Mouse (Mus musculus) liver, embryonic 11.5 days (tissue): Measurements from ENCODE around the gene Pin4. TPM values are rescaled to one million over a fixed set of nuclear protein-coding genes. Genes with fewer than 3 reads are reported as not detected.
"Not testable (repeated sequence)": the region's sequence is repeated elsewhere in the genome, so short reads cannot be mapped to it uniquely, and the experiment has no call there.

ENCODE experiments used
- ATAC-seq: fragments of 200-750 bp; cut with Nextera tagmentation; replicated peaks from 2 replicates; pipeline ENCODE4 v1.8.0; 2017; ENCODE audit warnings: moderate number of reproducible peaks, mild to moderate bottlenecking, moderate TSS enrichment, moderate library complexity; ENCODE audit not compliant: low FRiP score
- DNase-seq: peaks from one replicate; pipeline ENCODE4 v3.0.0-alpha.2; 2017; ENCODE audit warnings: low spot score
- H3K27ac ChIP-seq: fragments of 300-500 bp; sonication (generic); 2 replicates; pipeline ENCODE4 v1.5.1; 2014; ENCODE audit warnings: mild to moderate bottlenecking, low read depth, low read length, control low read depth
- H3K27me3 ChIP-seq: fragments of 300-500 bp; sonication (generic); replicated peaks from 2 replicates; pipeline ENCODE4 v1.6.1; 2014; ENCODE audit warnings: low read length, mixed read lengths; ENCODE audit not compliant: control insufficient read depth, insufficient read depth
- H3K36me3 ChIP-seq: fragments of 300-500 bp; sonication (generic); 2 replicates; pipeline ENCODE4 v1.6.1; 2014; ENCODE audit warnings: mild to moderate bottlenecking, low read length, moderate library complexity, mixed read lengths; ENCODE audit not compliant: control insufficient read depth, insufficient read depth
- H3K4me1 ChIP-seq: fragments of 300-500 bp; sonication (generic); replicated peaks from 2 replicates; pipeline ENCODE4 v1.6.1; 2014; ENCODE audit warnings: low read length, mixed read lengths; ENCODE audit not compliant: control insufficient read depth, insufficient read depth
- H3K4me2 ChIP-seq: fragments of 300-500 bp; sonication (generic); 2 replicates; pipeline ENCODE4 v1.6.1; 2014; ENCODE audit warnings: mild to moderate bottlenecking, control low read depth, moderate library complexity
- H3K4me3 ChIP-seq: fragments of 300-500 bp; sonication (generic); 2 replicates; pipeline ENCODE4 v1.5.1; 2014; ENCODE audit warnings: low read depth, low read length, control low read depth
- H3K9ac ChIP-seq: fragments of 300-500 bp; sonication (generic); 2 replicates; pipeline ENCODE4 v1.6.1; 2014; ENCODE audit warnings: low read depth, low read length, control low read depth
- H3K9me3 ChIP-seq: fragments of 300-500 bp; sonication (generic); 2 replicates; pipeline ENCODE4 v1.6.1; 2016; ENCODE audit warnings: low read length, inconsistent platforms, mixed read lengths; ENCODE audit not compliant: control insufficient read depth
- WGBS: fragments of 180-500 bp; shearing (Covaris S2); extraction: QIAGEN DNeasy Blood & Tissue Kit; methylation state at CpG from one replicate; pipeline ENCODE4 v1.1.7; 2014; 5-methylcytosine and 5-hydroxymethylcytosine counted together
- polyA plus RNA-seq: library from polyadenylated mRNA; unstranded; fragments of >200 nt; fragmentation: Nextera tagmentation; extraction: Ambion mirVana; gene quantifications from 2 replicates; pipeline ENCODE4 v1.2.1, GENCODE M21; 2014

The Pin4 gene
- polyA plus RNA-seq, 1 experiment from 2014 or later, result 82.0 TPM

DNA sequence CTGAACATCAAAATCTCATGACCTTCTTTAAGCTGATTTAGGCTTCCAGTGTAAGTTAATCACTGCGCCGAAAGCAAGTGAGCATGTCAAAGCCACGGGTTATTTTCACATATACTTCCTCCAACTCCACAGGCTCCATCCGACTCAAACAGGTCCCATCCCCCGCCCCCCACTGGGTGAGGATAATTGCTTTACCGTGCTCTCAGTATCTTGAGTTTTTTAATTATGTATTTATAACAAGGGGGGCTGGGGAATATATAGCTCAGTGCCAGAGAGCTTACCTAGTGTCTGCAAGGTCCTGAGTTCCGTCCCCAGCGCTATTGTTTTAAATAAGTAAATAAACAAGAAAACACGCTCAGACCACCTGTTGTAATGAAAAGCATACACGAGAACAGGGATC, 38.2 kb upstream of the Pin4 start:
- no peaks in the 10 kb centered on the region for H3K9me3 ChIP-seq
- no peak for DNase-seq
- no peak overlapping the region for H3K9ac ChIP-seq
- ATAC-seq, result no peak
- 68% methylated on average over 10 of the region's 10 CpGs for WGBS
- no peak overlapping the region for H3K27ac ChIP-seq
- H3K27me3 ChIP-seq, result peaks cover 5% of the 10 kb centered on the region
- H3K36me3 ChIP-seq, result no peaks in the 10 kb centered on the region
- no peak overlapping the region for H3K4me3 ChIP-seq
- H3K4me2 ChIP-seq, result no peak overlapping the region
- no peaks in the 10 kb centered on the region for H3K4me1 ChIP-seq

GRCm38 (mm10) chrX:102081573-102082279, 37.5 kb upstream of the Pin4 start:
- WGBS, result 63% methylated on average over 7 of the region's 7 CpGs
- ATAC-seq (no peak), DNase-seq (no peak)
- no peaks in the 10 kb centered on the region for H3K36me3 ChIP-seq
- H3K27ac ChIP-seq, result no peak overlapping the region
- no peak overlapping the region for H3K4me3 ChIP-seq
- H3K27me3 ChIP-seq, result peaks cover 10% of the 10 kb centered on the region
- H3K9ac ChIP-seq, result no peak overlapping the region
- H3K9me3 ChIP-seq, result no peaks in the 10 kb centered on the region
- no peaks in the 10 kb centered on the region for H3K4me1 ChIP-seq
- no peak overlapping the region for H3K4me2 ChIP-seq

- H3K9me3 ChIP-seq, result no peaks in the 10 kb centered on the region
- H3K4me2 ChIP-seq, result no peak overlapping the region
- DNase-seq (no peak), ATAC-seq (no peak)
- no peak overlapping the region for H3K27ac ChIP-seq
- H3K4me3 ChIP-seq, result no peak overlapping the region
- H3K4me1 ChIP-seq, result no peaks in the 10 kb centered on the region
- WGBS, result 67% methylated on average over 5 of the region's 5 CpGs
- H3K36me3 ChIP-seq, result no peaks in the 10 kb centered on the region
- peaks cover 10% of the 10 kb centered on the region for H3K27me3 ChIP-seq
- H3K9ac ChIP-seq, result no peak overlapping the region
These were observed 36.9 kb upstream of the Pin4 start for GRCm38 (mm10) chrX:102082340-102082739.

GRCm38 (mm10) chrX:102085798-102086443, 33.3 kb upstream of the Pin4 start:
- Histone ChIP-seq H3K4me3 (no peak overlapping the region), H3K9me3 (no peaks in the 10 kb centered on the region), H3K36me3 (no peaks in the 10 kb centered on the region), H3K27ac (no peak overlapping the region), H3K4me1 (no peaks in the 10 kb centered on the region), H3K9ac (no peak overlapping the region), H3K27me3 (peaks cover 10% of the 10 kb centered on the region), H3K4me2 (no peak overlapping the region)
- DNase-seq (no peak), ATAC-seq (no peak)
- 81% methylated on average over 8 of the region's 8 CpGs for WGBS

DNA sequence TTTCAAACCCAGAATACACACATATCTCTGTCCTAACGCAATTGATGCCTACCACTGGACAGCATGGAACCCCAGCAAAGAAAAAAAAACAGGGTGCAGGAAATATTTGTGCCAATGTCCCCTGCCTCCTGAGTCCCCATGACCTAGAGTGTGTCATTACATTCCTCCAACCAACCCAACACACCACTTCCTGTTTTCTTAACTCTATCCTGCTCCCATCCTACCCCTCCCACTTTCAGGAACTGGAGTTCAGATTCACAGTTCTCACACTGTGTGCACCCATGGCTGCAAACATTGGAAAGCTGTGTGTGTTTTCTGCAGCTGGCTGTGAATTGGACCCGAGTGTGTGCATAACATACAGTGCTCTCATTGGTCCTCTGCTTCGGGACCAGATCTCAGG, 28.6 kb upstream of the Pin4 start:
- no peak overlapping the region for H3K9ac ChIP-seq
- H3K9me3 ChIP-seq, result no peaks in the 10 kb centered on the region
- ATAC-seq (no peak), DNase-seq (no peak)
- H3K4me3 ChIP-seq, result no peak overlapping the region
- whole genome bisulfite sequencing, result 78% methylated on average over 3 of the region's 3 CpGs
- no peak overlapping the region for H3K4me2 ChIP-seq
- H3K4me1 ChIP-seq, result no peaks in the 10 kb centered on the region
- H3K27me3 ChIP-seq, result peaks cover 7% of the 10 kb centered on the region
- no peak overlapping the region for H3K27ac ChIP-seq
- no peaks in the 10 kb centered on the region for H3K36me3 ChIP-seq

DNA sequence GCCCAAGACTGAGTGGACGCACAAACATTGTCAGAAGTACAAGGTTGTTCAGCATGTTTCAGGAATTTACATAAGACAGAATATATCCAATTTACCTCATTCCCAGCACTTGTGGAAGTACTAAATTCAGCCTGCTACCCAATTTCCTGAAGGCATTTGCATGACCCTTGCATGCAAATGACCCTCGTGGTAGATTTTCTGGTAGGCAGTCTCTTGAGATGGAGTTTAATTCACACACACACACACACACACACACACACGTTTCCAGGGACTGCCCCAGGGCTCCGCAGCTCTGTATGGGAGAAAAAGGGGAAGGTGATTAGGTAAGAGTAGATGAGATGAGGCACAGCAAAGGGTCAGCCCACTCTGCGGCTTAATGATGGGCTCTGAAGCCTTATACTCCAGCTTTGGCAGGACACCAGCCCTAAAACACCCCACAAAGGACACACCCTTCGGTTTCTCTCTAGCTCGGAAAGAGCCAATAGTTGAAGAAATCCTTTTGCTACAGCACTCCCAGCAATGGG, 24.8 kb upstream of the Pin4 start:
- no peaks in the 10 kb centered on the region for H3K9me3 ChIP-seq
- H3K4me2 ChIP-seq, result no peak overlapping the region
- no peak overlapping the region for H3K27ac ChIP-seq
- H3K27me3 ChIP-seq, result no peaks in the 10 kb centered on the region
- no peak overlapping the region for H3K9ac ChIP-seq
- ATAC-seq (no peak), DNase-seq (no peak)
- no peaks in the 10 kb centered on the region for H3K4me1 ChIP-seq
- H3K4me3 ChIP-seq, result no peak overlapping the region
- WGBS, result 67% methylated on average over 7 of the region's 7 CpGs
- no peaks in the 10 kb centered on the region for H3K36me3 ChIP-seq

DNA sequence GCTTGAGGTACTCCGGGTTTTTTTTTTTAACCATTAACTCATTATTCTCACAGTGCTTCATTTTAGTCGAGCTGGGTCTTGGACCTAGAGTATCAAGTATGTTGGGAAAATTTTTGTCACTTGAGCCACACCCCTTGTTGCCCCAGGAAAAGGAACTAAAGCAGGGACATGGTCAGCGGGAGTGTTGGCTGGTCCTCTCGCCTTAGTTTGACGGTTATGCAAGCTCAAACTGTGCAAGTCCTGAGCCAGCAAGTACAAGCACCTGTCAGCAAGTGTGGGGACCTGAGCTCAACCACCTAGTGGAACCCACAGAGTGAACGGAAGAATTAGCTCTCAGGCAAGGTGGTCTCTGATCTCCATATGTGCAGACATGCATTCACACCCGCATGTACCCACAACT, 17.4 kb upstream of the Pin4 start:
- WGBS, result 68% methylated on average over 7 of the region's 7 CpGs
- Histone ChIP-seq H3K36me3 (no peaks in the 10 kb centered on the region), H3K27ac (no peak overlapping the region), H3K9ac (no peak overlapping the region), H3K9me3 (no peaks in the 10 kb centered on the region), H3K4me2 (no peak overlapping the region), H3K27me3 (peaks cover 3% of the 10 kb centered on the region; the same call in 1 of the 2 replicates), H3K4me3 (no peak overlapping the region), H3K4me1 (no peaks in the 10 kb centered on the region)
- DNase-seq (no peak), ATAC-seq (no peak)

DNA sequence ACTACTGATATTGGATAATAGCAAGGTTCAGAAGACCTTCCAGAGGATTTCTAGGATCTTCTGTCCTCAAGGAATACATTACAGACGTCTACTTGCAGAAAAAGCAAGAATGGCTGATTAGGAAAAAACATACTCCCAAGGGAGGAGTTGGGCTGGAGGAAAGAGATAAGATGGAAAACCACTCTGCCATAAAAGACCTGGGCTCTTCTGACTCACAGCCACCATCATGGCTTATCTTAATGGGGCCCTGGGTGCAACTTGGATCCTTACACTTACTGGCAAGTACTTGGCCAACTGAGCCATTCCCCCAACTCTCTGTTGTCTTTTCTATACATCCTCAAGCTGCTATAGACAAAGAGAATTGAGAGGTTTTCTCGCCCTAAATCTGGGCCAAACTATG, 15.4 kb upstream of the Pin4 start:
- H3K36me3 ChIP-seq, H3K9ac ChIP-seq, H3K4me2 ChIP-seq, DNase-seq, H3K4me1 ChIP-seq, H3K27me3 ChIP-seq, ATAC-seq, H3K4me3 ChIP-seq, H3K9me3 ChIP-seq, H3K27ac ChIP-seq: not testable (repeated sequence)
- 42% methylated on average over 2 of the region's 2 CpGs for WGBS

DNA sequence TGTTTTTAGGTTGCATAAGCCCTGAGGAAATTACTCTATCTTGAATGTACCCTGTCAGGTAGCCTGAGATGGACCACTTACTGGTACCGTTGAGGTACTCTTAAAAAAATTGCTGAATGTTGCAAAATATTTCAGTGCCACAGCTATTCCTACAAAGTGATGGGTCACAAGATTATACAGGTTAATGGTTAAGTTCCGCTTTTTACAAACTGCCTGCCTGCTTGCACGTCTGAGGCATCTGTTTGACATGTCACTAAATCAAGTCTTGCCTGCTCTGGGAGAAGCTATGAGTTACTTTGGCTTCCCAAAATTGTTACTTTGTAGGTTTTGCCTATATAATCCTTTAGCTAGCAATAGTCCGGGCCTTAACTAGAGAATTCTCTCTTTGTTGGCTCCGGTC, 9.9 kb upstream of the Pin4 start:
- H3K4me2 ChIP-seq, H3K9ac ChIP-seq: not testable (repeated sequence)
- WGBS, result 71% methylated on average over 5 of the region's 5 CpGs

More for the DNA sequence above, 9.9 kb upstream of the Pin4 start:
- H3K36me3 ChIP-seq, H3K27me3 ChIP-seq, H3K4me1 ChIP-seq, H3K27ac ChIP-seq, H3K4me3 ChIP-seq, DNase-seq, H3K9me3 ChIP-seq, ATAC-seq: not testable (repeated sequence)
